Mouse (Mus musculus): Measurements from ENCODE around the gene Gapvd1. TPM values are rescaled to one million over a fixed set of nuclear protein-coding genes. Genes with fewer than 3 reads are reported as not detected.

Gapvd1 gene
- total and polyA plus RNA-seq, 3 experiments, result 10.2 to 36.7 (median 35.5) TPM

GRCm38 (mm10) chr2:34669203-34669746, 85.8 kb downstream of the Gapvd1 start:
- 25% methylated on average over 8 of the region's 8 CpGs for WGBS
- no peak for TF ChIP-seq EP300 (IDR thresholded peaks at IDR 0.05; ENCODE audit: insufficient read depth, low read depth, low read length)
- no peak for TF ChIP-seq POLR2A (IDR thresholded peaks at IDR 0.05; ENCODE audit: insufficient read depth, low read depth, low read length)
- no peak for TF ChIP-seq CTCF (IDR thresholded peaks at IDR 0.05)
- peak in 1 of 2 experiments; percentile 21 for DNase-seq
- no peaks in the 10 kb centered on the region for H3K79me2 ChIP-seq (replicated peaks; ENCODE audit: control insufficient read depth, insufficient read depth, low read length)
- no peaks in the 10 kb centered on the region for H3K36me3 ChIP-seq (ENCODE audit: control insufficient read depth, insufficient read depth, low read length)
- H3K4me3 ChIP-seq, result no peak overlapping the region
- H3K27me3 ChIP-seq (ENCODE audit: control insufficient read depth, insufficient read depth, low read length), result no peaks in the 10 kb centered on the region
- H3K4me1 ChIP-seq (ENCODE audit: control insufficient read depth, insufficient read depth, low read length), result peaks cover 5% of the 10 kb centered on the region
- H3K27ac ChIP-seq, result peak overlapping the region; percentile 65
- intact Hi-C loops (cut with DNase I), result no loop called here
- H3K9ac ChIP-seq (ENCODE audit: low read depth, low read length), result no peak overlapping the region

- Histone ChIP-seq H3K9ac (ENCODE audit: low read depth, low read length) (0 out of 2 replicates have a peak overlapping the region, but pooled peaks have one; percentile 10), H3K79me2 (replicated peaks; ENCODE audit: control insufficient read depth, insufficient read depth, low read length) (no peaks in the 10 kb centered on the region), H3K27me3 (ENCODE audit: control insufficient read depth, insufficient read depth, low read length) (no peaks in the 10 kb centered on the region), H3K27ac (no peak overlapping the region; the same call in 1 of the 2 replicates), H3K4me3 (no peak overlapping the region), H3K4me1 (ENCODE audit: control insufficient read depth, insufficient read depth, low read length) (peaks cover 5% of the 10 kb centered on the region), H3K36me3 (ENCODE audit: control insufficient read depth, insufficient read depth, low read length) (no peaks in the 10 kb centered on the region)
- DNase-seq, result no peak
- no peak for TF ChIP-seq EP300 (IDR thresholded peaks at IDR 0.05; ENCODE audit: insufficient read depth, low read depth, low read length)
- WGBS, result 42% methylated on average over 16 of the region's 17 CpGs
- intact Hi-C loops (cut with DNase I), result no loop called here
These were observed 86.4 kb downstream of the Gapvd1 start for GRCm38 (mm10) chr2:34668440-34669191.

- Histone ChIP-seq H3K27ac (no peak overlapping the region), H3K36me3 (ENCODE audit: control insufficient read depth, insufficient read depth, low read length) (no peaks in the 10 kb centered on the region), H3K79me2 (replicated peaks; ENCODE audit: control insufficient read depth, insufficient read depth, low read length) (no peaks in the 10 kb centered on the region), H3K4me3 (no peak overlapping the region), H3K4me1 (ENCODE audit: control insufficient read depth, insufficient read depth, low read length) (peaks cover 5% of the 10 kb centered on the region), H3K27me3 (ENCODE audit: control insufficient read depth, insufficient read depth, low read length) (no peaks in the 10 kb centered on the region), H3K9ac (ENCODE audit: low read depth, low read length) (no peak overlapping the region)
- WGBS, result 61% methylated on average over 10 of the region's 10 CpGs
- DNase-seq, result no peak
- intact Hi-C loops (cut with DNase I), result no loop called here
- TF ChIP-seq POLR2A (IDR thresholded peaks at IDR 0.05; ENCODE audit: insufficient read depth, low read depth, low read length), result no peak
- no peak for TF ChIP-seq EP300 (IDR thresholded peaks at IDR 0.05; ENCODE audit: insufficient read depth, low read depth, low read length)
- TF ChIP-seq CTCF (IDR thresholded peaks at IDR 0.05), result no peak
These were observed 87.2 kb downstream of the Gapvd1 start for GRCm38 (mm10) chr2:34667820-34668219.

GRCm38 (mm10) chr2:34647410-34647809, 107.6 kb downstream of the Gapvd1 start:
- Histone ChIP-seq H3K9ac (ENCODE audit: low read depth, low read length) (no peak overlapping the region), H3K27me3 (ENCODE audit: control insufficient read depth, insufficient read depth, low read length) (no peaks in the 10 kb centered on the region), H3K36me3 (ENCODE audit: control insufficient read depth, insufficient read depth, low read length) (no peaks in the 10 kb centered on the region), H3K79me2 (replicated peaks; ENCODE audit: control insufficient read depth, insufficient read depth, low read length) (no peaks in the 10 kb centered on the region), H3K4me1 (ENCODE audit: control insufficient read depth, insufficient read depth, low read length) (no peaks in the 10 kb centered on the region), H3K4me3 (no peak overlapping the region), H3K27ac (no peak overlapping the region)
- WGBS, result 51% methylated on average over 11 of the region's 11 CpGs
- TF ChIP-seq POLR2A (IDR thresholded peaks at IDR 0.05; ENCODE audit: insufficient read depth, low read depth, low read length) (no peak), CTCF (IDR thresholded peaks at IDR 0.05) (no peak), EP300 (IDR thresholded peaks at IDR 0.05; ENCODE audit: insufficient read depth, low read depth, low read length) (no peak)
- intact Hi-C loops (cut with DNase I), result no loop called here
- DNase-seq, result no peak

GRCm38 (mm10) chr2:34646541-34646865, 108.5 kb downstream of the Gapvd1 start:
- Histone ChIP-seq H3K36me3 (ENCODE audit: control insufficient read depth, insufficient read depth, low read length) (no peaks in the 10 kb centered on the region), H3K9ac (ENCODE audit: low read depth, low read length) (no peak overlapping the region), H3K79me2 (replicated peaks; ENCODE audit: control insufficient read depth, insufficient read depth, low read length) (no peaks in the 10 kb centered on the region), H3K27me3 (ENCODE audit: control insufficient read depth, insufficient read depth, low read length) (no peaks in the 10 kb centered on the region), H3K27ac (no peak overlapping the region), H3K4me3 (peak overlapping the region; percentile 31; the same call in 1 of the 2 replicates), H3K4me1 (ENCODE audit: control insufficient read depth, insufficient read depth, low read length) (no peaks in the 10 kb centered on the region)
- TF ChIP-seq POLR2A (IDR thresholded peaks at IDR 0.05; ENCODE audit: insufficient read depth, low read depth, low read length), result no peak
- TF ChIP-seq CTCF (IDR thresholded peaks at IDR 0.05), result no peak
- no peak for TF ChIP-seq EP300 (IDR thresholded peaks at IDR 0.05; ENCODE audit: insufficient read depth, low read depth, low read length)
- 12% methylated on average over 5 of the region's 5 CpGs for WGBS
- intact Hi-C loops (cut with DNase I), result no loop called here
- DNase-seq, result no peak

- Histone ChIP-seq H3K27me3 (ENCODE audit: control insufficient read depth, insufficient read depth, low read length) (no peaks in the 10 kb centered on the region), H3K36me3 (ENCODE audit: control insufficient read depth, insufficient read depth, low read length) (no peaks in the 10 kb centered on the region), H3K79me2 (replicated peaks; ENCODE audit: control insufficient read depth, insufficient read depth, low read length) (no peaks in the 10 kb centered on the region), H3K4me1 (ENCODE audit: control insufficient read depth, insufficient read depth, low read length) (no peaks in the 10 kb centered on the region), H3K9ac (ENCODE audit: low read depth, low read length) (peak overlapping the region; percentile 32), H3K4me3 (peak overlapping the region; percentile 31; the same call in 1 of the 2 replicates), H3K27ac (peak overlapping the region; percentile 18)
- TF ChIP-seq POLR2A (IDR thresholded peaks at IDR 0.05; ENCODE audit: insufficient read depth, low read depth, low read length) (no peak), EP300 (IDR thresholded peaks at IDR 0.05; ENCODE audit: insufficient read depth, low read depth, low read length) (no peak), CTCF (IDR thresholded peaks at IDR 0.05) (no peak)
- intact Hi-C loops (cut with DNase I), result no loop called here
- WGBS, result 6% methylated on average over 21 of the region's 21 CpGs
- DNase-seq, result peak; percentile 65 to 66
These were observed 109.0 kb downstream of the Gapvd1 start for GRCm38 (mm10) chr2:34645851-34646540.

Measured in heart, adult 2 months (tissue).